Mouse (Mus musculus) CH12.LX (cell line): Measurements from ENCODE around the gene Edc3.

Experiments used
- EP300 ChIP-seq: IDR thresholded peaks from 2 replicates; pipeline ENCODE4 v1.6.1; 2011; ENCODE audit warnings: low read length, improper control_type of control experiment
- MXI1 ChIP-seq: IDR thresholded peaks from 2 replicates; pipeline ENCODE4 v1.6.1; 2011; ENCODE audit warnings: mild to moderate bottlenecking, low read depth, low read length, improper control_type of control experiment
- POLR2A ChIP-seq: IDR thresholded peaks from 2 replicates; pipeline ENCODE4 v1.6.1; 2011; ENCODE audit warnings: low read depth, mild to moderate bottlenecking, improper control_type of control experiment, low read length
- RCOR1 ChIP-seq: conservative IDR thresholded peaks from 2 replicates; pipeline ENCODE4 v1.6.1; 2012; ENCODE audit warnings: low read depth, mild to moderate bottlenecking, inconsistent platforms, low read length, improper control_type of control experiment

DNA sequence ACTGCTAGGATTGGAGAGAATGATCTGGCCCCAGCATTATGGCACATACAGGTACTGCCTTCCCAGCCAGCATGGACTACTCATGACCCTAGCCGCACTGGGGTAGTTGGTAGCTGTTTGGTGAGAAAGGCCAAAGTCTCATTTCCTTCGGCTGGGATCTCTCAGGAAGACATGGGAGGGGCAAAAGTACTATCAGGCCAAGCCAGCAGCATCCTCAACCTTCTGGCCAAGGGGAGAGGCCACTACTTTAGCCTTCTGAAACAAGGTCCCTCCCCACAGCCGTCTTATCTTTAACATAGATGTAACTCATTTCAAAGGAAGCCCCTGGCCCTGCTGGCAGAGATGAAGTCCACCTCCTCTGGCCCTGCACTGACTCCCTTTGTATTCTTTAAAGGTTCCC, 49.2 kb downstream of the Edc3 start:
- TF ChIP-seq EP300 (no peak), RCOR1 (no peak), POLR2A (no peak), MXI1 (no peak)
